Mouse (Mus musculus) myocyte (in vitro differentiated cells): Measurements from ENCODE around the gene Cldn9.

Source experiments
- MAX ChIP-seq: IDR thresholded peaks from one replicate; pipeline ENCODE4 v1.6.1; 2011; ENCODE audit warnings: low read depth, mild to moderate bottlenecking, control low read depth
- MYOG ChIP-seq, 3 experiments: IDR thresholded peaks; one replicate each; pipeline ENCODE4 v1.6.1; 2011; ENCODE audit warnings: control low read depth in 2 of 3, low read depth in 2 of 3, mild to moderate bottlenecking in 2 of 3; ENCODE audit not compliant: insufficient read length in 2 of 3, control insufficient read depth in 1 of 3, insufficient read depth in 1 of 3
- POLR2A ChIP-seq: IDR thresholded peaks from one replicate; pipeline ENCODE4 v1.6.1; 2011; ENCODE audit warnings: low read depth, mild to moderate bottlenecking, control low read depth, moderate library complexity; ENCODE audit not compliant: insufficient read length
- POLR2AphosphoS2 ChIP-seq: IDR thresholded peaks from one replicate; pipeline ENCODE4 v1.6.1; 2011; ENCODE audit warnings: low read depth, control low read depth; ENCODE audit not compliant: insufficient read length
- REST ChIP-seq: IDR thresholded peaks from one replicate; pipeline ENCODE4 v1.6.1; 2011; ENCODE audit warnings: mild to moderate bottlenecking, control low read depth, moderate library complexity; ENCODE audit not compliant: insufficient read depth, insufficient read length
- TCF12 ChIP-seq: IDR thresholded peaks from one replicate; pipeline ENCODE4 v1.6.1; 2011; ENCODE audit warnings: mild to moderate bottlenecking, control low read depth; ENCODE audit not compliant: poor library complexity, insufficient read depth, severe bottlenecking
- TCF3 ChIP-seq: IDR thresholded peaks from one replicate; pipeline ENCODE4 v1.6.1; 2011; ENCODE audit warnings: low read depth, control low read depth; ENCODE audit not compliant: insufficient read length

- no peak for TF ChIP-seq REST
- TF ChIP-seq POLR2A, result no peak
- TF ChIP-seq POLR2AphosphoS2, result no peak
- TF ChIP-seq TCF3, result no peak
- TF ChIP-seq MAX, result no peak
- TF ChIP-seq TCF12, result no peak
- no peak for TF ChIP-seq MYOG (IDR thresholded peaks at IDR 0.05; ENCODE audit: control insufficient read depth in 1 of 3, insufficient read depth in 1 of 3, insufficient read length in 2 of 3, low read depth in 2 of 3)
Measured at GRCm38 (mm10) chr17:23653324-23653723, 30.5 kb downstream of the Cldn9 start.
